Mouse (Mus musculus) lung, adult 2 months (tissue): ENCODE results near the gene Crygn. TPM values are rescaled to one million over a fixed set of nuclear protein-coding genes. Genes with fewer than 3 reads are reported as not detected.

Experiments
- DNase-seq: peaks from one replicate; pipeline ENCODE4 v3.0.0; 2022
- H3K4me1 ChIP-seq: fragments of 200-500 bp; 2 replicates; pipeline ENCODE4 v1.6.1; 2011; ENCODE audit warnings: low read length; ENCODE audit not compliant: control insufficient read depth, insufficient read depth
- H3K4me3 ChIP-seq: fragments of 200-500 bp; replicated peaks from 2 replicates; pipeline ENCODE3; 2011; ENCODE audit warnings: low read depth, mild to moderate bottlenecking, control low read depth, low read length; ENCODE audit errors: extremely low read depth
- CTCF ChIP-seq: fragments of 200-500 bp; IDR thresholded peaks from 2 replicates; pipeline ENCODE4 v1.5.1; 2011; ENCODE audit warnings: mild to moderate bottlenecking, low read length, control low read depth; ENCODE audit not compliant: insufficient read depth
- POLR2A ChIP-seq: fragments of 200-500 bp; IDR thresholded peaks from 2 replicates; pipeline ENCODE4 v1.6.1; 2011; ENCODE audit warnings: low read depth, mild to moderate bottlenecking, control low read depth, low read length, borderline replicate concordance; ENCODE audit errors: extremely low read depth
- WGBS: fragments of 180-500 bp; shearing (Covaris S2); methylation state at CpG from one replicate; pipeline ENCODE4 v1.1.7; 2018; 5-methylcytosine and 5-hydroxymethylcytosine counted together
- polyA plus RNA-seq: library from polyadenylated mRNA; depleted of rRNA; stranded (reverse); fragments of >200 nt; gene quantifications from 2 replicates; pipeline ENCODE4 v1.2.3, GENCODE M21; 2012

Gene Crygn
- polyA plus RNA-seq, 1 experiment: 0.28 TPM

- WGBS: 24% methylated on average over 8 of the region's 8 CpGs
- peaks cover 6% of the 10 kb centered on the region; the same call in 1 of the 2 replicates for H3K4me1 ChIP-seq
- TF ChIP-seq CTCF: no peak
- TF ChIP-seq POLR2A: no peak
- H3K4me3 ChIP-seq: no peak overlapping the region
- no peak for DNase-seq
These were observed 24.7 kb downstream of the Crygn start for GRCm38 (mm10) chr5:24733134-24733533.

DNA sequence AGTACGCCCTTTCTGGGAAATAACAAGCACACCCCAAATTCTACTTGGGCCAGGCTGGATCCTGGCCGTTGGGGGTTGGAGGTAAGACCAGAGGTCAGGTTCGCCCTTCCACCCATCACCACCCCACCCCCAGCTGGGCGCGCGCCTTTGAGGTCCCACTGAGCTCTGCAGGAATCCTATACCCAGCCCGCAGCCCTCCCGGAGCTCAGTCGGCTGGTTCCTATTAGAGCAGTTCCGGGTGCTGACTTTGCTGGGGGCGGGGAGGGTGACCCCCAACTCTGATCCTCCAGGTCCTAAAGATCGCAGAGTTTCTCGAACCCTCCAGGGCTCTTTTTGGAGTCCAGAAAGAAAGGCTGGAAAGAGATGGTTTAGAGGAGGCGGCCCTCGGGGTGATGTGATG is 26.8 kb downstream of the Crygn start:
- no peak overlapping the region for H3K4me3 ChIP-seq
- DNase-seq: no peak
- H3K4me1 ChIP-seq: peaks cover 6% of the 10 kb centered on the region; the same call in 1 of the 2 replicates
- TF ChIP-seq CTCF: no peak
- TF ChIP-seq POLR2A: no peak
- 6% methylated on average over 15 of the region's 15 CpGs for WGBS

DNA sequence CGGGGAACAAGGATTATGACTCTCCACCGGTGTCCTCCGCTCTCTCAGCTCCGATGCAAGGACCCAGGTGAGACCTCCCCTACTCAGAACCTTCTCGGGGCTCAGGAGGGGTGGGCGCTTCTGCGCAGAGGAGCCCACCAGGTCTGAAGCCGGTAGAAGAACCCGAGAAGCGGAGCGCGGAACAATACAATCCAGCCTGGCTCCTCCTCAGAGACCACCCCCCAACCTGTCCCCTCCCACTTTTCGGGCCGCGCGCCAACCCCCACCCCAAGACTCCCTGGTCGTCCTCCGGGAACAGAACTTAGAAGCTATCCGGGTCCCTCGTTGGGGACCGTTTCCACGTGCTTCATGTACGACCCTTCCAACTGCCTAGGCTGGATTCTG is 27.3 kb downstream of the Crygn start, which contains the start of gene Wdr86:
Gene Wdr86 (minus strand): TSS at position 240 of the 384 bp plus-strand sequence.
- DNase-seq: no peak
- no peak for TF ChIP-seq POLR2A
- TF ChIP-seq CTCF: no peak
- WGBS: 2% methylated on average over 23 of the region's 23 CpGs
- H3K4me3 ChIP-seq: peak within 1 kb of the TSS; percentile 27
- H3K4me1 ChIP-seq: peaks cover 6% of the 10 kb centered on the region; the same call in 1 of the 2 replicates

DNA sequence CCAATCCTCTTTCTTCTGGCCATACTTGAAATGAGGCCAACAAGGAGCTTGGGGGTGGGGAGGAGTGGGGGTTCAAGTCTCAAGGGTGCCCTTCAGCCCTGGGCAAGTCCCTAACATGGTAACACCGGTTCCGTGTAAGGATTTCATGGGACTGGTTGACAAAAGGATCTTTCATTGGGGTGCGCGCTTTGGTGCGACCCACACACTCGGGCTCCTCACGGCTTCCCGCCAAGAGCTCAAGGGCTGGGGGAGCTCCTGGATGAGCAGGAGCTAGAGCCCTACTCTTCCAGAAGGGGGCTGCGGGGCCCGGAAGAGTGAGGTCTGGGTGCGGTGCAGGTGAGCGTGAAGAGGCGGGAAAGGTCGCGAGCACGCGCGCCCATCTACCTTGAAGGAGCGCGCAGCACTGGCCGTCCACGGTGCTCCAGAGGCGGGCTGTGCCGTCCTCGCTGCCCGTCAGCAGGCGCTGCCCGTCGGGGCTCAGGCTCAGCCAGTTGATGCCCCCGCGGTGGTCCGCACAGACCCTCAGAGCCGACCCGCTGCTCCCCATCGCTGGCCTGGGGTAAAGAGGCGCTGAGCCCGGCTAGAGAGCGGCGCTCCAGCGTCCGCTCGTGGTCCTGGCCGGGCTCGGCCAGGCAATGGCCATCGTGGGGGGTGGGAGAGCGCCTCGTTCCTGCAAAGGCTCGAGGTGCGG is 27.9 kb downstream of the Crygn start:
- WGBS: 3% methylated on average over 49 of the region's 49 CpGs
- Histone ChIP-seq H3K4me1 (peaks cover 6% of the 10 kb centered on the region; the same call in 1 of the 2 replicates), H3K4me3 (peak overlapping the region; percentile 27)
- TF ChIP-seq POLR2A: no peak
- TF ChIP-seq CTCF: no peak
- DNase-seq: no peak

DNA sequence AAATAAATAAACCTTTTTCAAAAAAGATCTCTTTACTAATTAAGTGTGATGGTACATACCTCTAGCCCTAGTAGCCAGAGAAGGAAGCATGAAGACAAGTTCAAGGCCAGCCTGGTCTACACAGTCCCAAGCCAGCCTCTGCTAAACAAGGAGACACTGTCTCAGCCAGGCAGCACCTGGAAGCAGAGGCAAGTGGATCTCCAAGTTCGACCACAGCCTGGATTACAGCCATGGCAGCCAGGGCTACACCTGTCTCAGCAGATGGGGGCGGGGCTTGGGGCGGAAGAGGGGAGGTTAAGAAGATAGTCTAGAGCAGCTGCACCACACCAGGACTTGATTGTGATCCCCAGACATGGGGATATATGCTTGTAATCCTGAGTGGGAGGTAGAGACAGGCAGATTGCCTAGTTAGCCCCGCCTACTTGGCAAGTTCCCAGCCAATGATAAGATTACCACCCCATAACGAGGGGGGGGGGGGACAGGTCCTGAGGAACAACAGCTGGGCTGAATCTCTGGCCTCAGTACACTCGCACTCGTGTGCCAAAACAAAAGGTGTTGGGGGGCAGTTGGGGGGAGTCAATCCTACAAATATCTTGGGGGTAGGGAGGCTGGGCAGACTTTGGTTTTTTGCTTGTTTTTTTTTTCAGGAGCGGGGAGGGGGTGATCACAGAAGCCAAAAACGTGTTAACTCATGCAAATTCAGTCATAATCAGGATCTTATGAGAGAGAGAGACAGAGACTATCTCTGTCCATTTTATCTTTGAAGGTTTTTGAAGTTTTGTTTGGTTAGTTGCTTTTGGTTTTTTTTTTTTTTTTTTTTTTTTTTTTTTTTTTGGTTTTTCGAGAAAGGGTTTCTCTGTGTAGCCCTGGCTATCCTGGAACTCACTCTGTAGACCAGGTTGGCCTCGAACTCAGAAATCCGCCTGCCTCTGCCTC is 30.6 kb downstream of the Crygn start:
- TF ChIP-seq POLR2A (no peak), CTCF (no peak)

DNA sequence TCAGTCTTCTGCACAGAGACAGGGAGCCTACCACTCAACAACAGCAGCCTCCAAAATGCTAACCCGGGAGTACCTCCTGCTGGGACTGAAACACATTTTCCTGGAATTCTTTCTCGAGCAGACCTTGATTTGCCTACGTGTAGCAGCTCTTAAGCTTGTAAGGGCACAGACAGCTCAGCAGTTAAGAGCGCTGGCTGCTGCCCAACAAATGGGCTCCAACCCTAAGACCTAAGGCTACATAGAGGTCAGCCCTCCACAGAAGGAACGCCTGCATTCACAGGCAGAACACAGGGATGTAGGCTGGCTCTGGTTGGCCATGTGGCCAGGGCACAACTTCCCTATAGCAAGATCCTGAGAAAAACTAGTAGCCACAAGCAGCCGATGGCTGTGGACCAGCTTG is 31.9 kb downstream of the Crygn start:
- Histone ChIP-seq H3K4me1 (peaks cover 9% of the 10 kb centered on the region; the same call in 1 of the 2 replicates), H3K4me3 (no peak overlapping the region)
- TF ChIP-seq POLR2A (no peak), CTCF (no peak)
- WGBS: 67% methylated on average over 6 of the region's 6 CpGs
- no peak for DNase-seq

More for the DNA sequence above, 30.6 kb downstream of the Crygn start:
- WGBS: 58% methylated on average over 12 of the region's 12 CpGs
- Histone ChIP-seq H3K4me1 (peaks cover 9% of the 10 kb centered on the region; the same call in 1 of the 2 replicates), H3K4me3 (no peak overlapping the region)
- no peak for DNase-seq

DNA sequence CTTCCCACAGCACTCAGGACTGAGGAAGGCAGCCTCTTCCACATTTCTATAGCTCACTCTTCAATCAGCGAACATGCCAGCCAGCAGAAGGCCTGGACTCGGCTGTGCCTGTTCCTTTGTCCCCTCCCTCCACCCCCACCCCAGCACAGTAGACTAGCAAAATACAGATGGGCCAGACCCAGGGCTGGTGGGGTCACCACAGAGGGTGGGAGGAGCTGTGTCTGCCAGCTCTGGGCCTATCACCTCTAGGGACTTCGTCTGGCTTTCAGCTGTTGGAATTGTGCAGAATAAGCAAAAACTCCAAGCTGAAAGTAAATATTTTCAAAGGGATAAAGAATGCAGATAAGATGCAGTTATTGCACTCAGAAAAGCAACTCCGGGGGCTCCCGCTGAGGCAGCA is 33.0 kb downstream of the Crygn start:
- DNase-seq: no peak
- TF ChIP-seq CTCF (no peak), POLR2A (no peak)
- 0 out of 2 replicates have a peak, but pooled peaks cover 3% of the 10 kb centered on the region for H3K4me1 ChIP-seq
- 50% methylated on average over 5 of the region's 5 CpGs for WGBS
- H3K4me3 ChIP-seq: no peak overlapping the region

GRCm38 (mm10) chr5:24724270-24724634 is 33.6 kb downstream of the Crygn start:
- no peak for DNase-seq
- TF ChIP-seq POLR2A: no peak
- TF ChIP-seq CTCF: no peak
- 0 out of 2 replicates have a peak, but pooled peaks cover 3% of the 10 kb centered on the region for H3K4me1 ChIP-seq
- no peak overlapping the region for H3K4me3 ChIP-seq
- WGBS: 42% methylated on average over 5 of the region's 5 CpGs

DNA sequence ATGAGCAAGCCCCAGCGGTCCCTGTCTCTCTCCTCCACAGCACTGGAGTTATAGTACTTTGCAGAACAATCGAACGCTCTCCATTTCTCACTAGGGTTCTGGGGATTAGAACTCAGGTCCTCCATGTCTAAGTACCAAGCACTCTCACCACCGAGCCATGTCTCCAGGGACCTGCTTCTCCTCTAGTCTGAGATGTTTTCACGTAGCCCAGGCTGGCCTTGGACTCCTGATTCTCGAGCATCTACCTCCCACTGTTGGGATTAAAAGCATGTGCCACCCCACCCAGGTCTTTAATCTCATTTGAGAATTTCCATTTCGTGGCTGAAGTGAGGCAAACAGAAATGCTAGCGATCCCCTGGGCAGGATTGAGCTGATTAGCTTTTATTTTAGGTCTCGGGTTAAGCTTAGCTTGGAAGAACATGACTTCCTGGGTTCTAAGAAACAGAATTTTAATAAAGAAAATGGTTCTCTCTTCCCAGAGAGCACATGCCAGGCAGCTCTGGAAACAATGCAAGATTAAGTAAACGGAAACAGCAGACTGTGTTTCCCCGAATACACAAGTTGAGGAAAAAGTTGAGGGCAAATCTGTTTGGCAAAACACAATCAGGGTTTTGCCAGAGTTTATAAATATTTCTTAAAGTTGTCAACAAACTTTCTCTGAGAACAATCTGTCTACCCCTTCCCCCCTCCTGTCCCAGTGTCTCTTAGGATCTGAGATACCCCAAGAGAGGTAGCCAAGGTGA is 34.1 kb downstream of the Crygn start:
- 58% methylated on average over 11 of the region's 11 CpGs for WGBS
- no peak overlapping the region for H3K4me3 ChIP-seq
- H3K4me1 ChIP-seq: 0 out of 2 replicates have a peak, but pooled peaks cover 3% of the 10 kb centered on the region
- DNase-seq: no peak
- TF ChIP-seq POLR2A (no peak), CTCF (no peak)
